Mouse (Mus musculus): ENCODE data around the gene Samsn1. TPM values are rescaled to one million over a fixed set of nuclear protein-coding genes. Genes with fewer than 3 reads are reported as not detected.

Samsn1 gene
- polyA plus RNA-seq, 1 experiment from 2014 or later, result 0.96 TPM

- H3K36me3 ChIP-seq, result no peaks in the 10 kb centered on the region
- H3K4me1 ChIP-seq, result no peaks in the 10 kb centered on the region
- 92% methylated on average over 1 of the region's 1 CpGs for WGBS
- DNase-seq (ENCODE audit: low spot score), result no peak
- no peaks in the 10 kb centered on the region for H3K27me3 ChIP-seq (ENCODE audit: low read depth, poor library complexity, severe bottlenecking)
- no peak overlapping the region for H3K4me3 ChIP-seq
- no peak overlapping the region for H3K27ac ChIP-seq
- H3K9me3 ChIP-seq (replicated peaks), result no peaks in the 10 kb centered on the region
Measured at GRCm38 (mm10) chr16:75893470-75893869, 128.6 kb downstream of the Samsn1 start.

- Histone ChIP-seq H3K27ac (no peak overlapping the region), H3K27me3 (ENCODE audit: low read depth, poor library complexity, severe bottlenecking) (no peaks in the 10 kb centered on the region), H3K36me3 (no peaks in the 10 kb centered on the region), H3K9me3 (replicated peaks) (no peaks in the 10 kb centered on the region), H3K4me3 (no peak overlapping the region), H3K4me1 (no peaks in the 10 kb centered on the region)
- WGBS, result 75% methylated on average over 6 of the region's 6 CpGs
- DNase-seq (ENCODE audit: low spot score), result no peak
Measured at GRCm38 (mm10) chr16:75889081-75889646, 132.9 kb downstream of the Samsn1 start.

- no peaks in the 10 kb centered on the region for H3K9me3 ChIP-seq (replicated peaks)
- H3K4me3 ChIP-seq, result no peak overlapping the region
- 86% methylated on average over 6 of the region's 6 CpGs for WGBS
- no peak for DNase-seq (ENCODE audit: low spot score)
- no peaks in the 10 kb centered on the region for H3K27me3 ChIP-seq (ENCODE audit: low read depth, poor library complexity, severe bottlenecking)
- no peaks in the 10 kb centered on the region for H3K36me3 ChIP-seq
- no peak overlapping the region for H3K27ac ChIP-seq
- H3K4me1 ChIP-seq, result no peaks in the 10 kb centered on the region
Measured at GRCm38 (mm10) chr16:75887203-75887602, 134.9 kb downstream of the Samsn1 start.

- Histone ChIP-seq H3K36me3 (no peaks in the 10 kb centered on the region), H3K4me1 (peaks cover 2% of the 10 kb centered on the region; the same call in 1 of the 2 replicates), H3K4me3 (no peak overlapping the region), H3K27me3 (ENCODE audit: low read depth, poor library complexity, severe bottlenecking) (no peaks in the 10 kb centered on the region), H3K9me3 (replicated peaks) (no peaks in the 10 kb centered on the region), H3K27ac (no peak overlapping the region)
- WGBS, result 87% methylated on average over 2 of the region's 2 CpGs
- no peak for DNase-seq (ENCODE audit: low spot score)
Measured at GRCm38 (mm10) chr16:75878885-75879284, 143.2 kb downstream of the Samsn1 start.

- no peak for DNase-seq (ENCODE audit: low spot score)
- Histone ChIP-seq H3K27ac (no peak overlapping the region), H3K4me1 (peaks cover 2% of the 10 kb centered on the region; the same call in 1 of the 2 replicates), H3K36me3 (no peaks in the 10 kb centered on the region), H3K27me3 (ENCODE audit: low read depth, poor library complexity, severe bottlenecking) (no peaks in the 10 kb centered on the region), H3K4me3 (no peak overlapping the region), H3K9me3 (replicated peaks) (no peaks in the 10 kb centered on the region)
- 65% methylated on average over 3 of the region's 3 CpGs for WGBS
Measured at GRCm38 (mm10) chr16:75877170-75877569, 144.9 kb downstream of the Samsn1 start.

GRCm38 (mm10) chr16:75875896-75876295 is 146.2 kb downstream of the Samsn1 start:
- Histone ChIP-seq H3K27ac (no peak overlapping the region), H3K9me3 (replicated peaks) (no peaks in the 10 kb centered on the region)
- 82% methylated on average over 4 of the region's 4 CpGs for WGBS

GRCm38 (mm10) chr16:75874508-75874907 is 147.6 kb downstream of the Samsn1 start:
- H3K36me3 ChIP-seq, result no peaks in the 10 kb centered on the region
- H3K4me3 ChIP-seq, result no peak overlapping the region
- H3K9me3 ChIP-seq (replicated peaks), result no peaks in the 10 kb centered on the region
- 88% methylated on average over 2 of the region's 2 CpGs for WGBS
- DNase-seq (ENCODE audit: low spot score), result no peak
- no peak overlapping the region for H3K27ac ChIP-seq
- no peaks in the 10 kb centered on the region for H3K27me3 ChIP-seq (ENCODE audit: low read depth, poor library complexity, severe bottlenecking)
- H3K4me1 ChIP-seq, result peaks cover 2% of the 10 kb centered on the region; the same call in 1 of the 2 replicates

More at GRCm38 (mm10) chr16:75875896-75876295, 146.2 kb downstream of the Samsn1 start:
- H3K4me1 ChIP-seq, result peaks cover 2% of the 10 kb centered on the region; the same call in 1 of the 2 replicates
- no peak for DNase-seq (ENCODE audit: low spot score)
- no peak overlapping the region for H3K4me3 ChIP-seq
- no peaks in the 10 kb centered on the region for H3K36me3 ChIP-seq
- no peaks in the 10 kb centered on the region for H3K27me3 ChIP-seq (ENCODE audit: low read depth, poor library complexity, severe bottlenecking)

- WGBS, result 90% methylated on average over 8 of the region's 8 CpGs
- H3K4me3 ChIP-seq, result no peak overlapping the region
- H3K9me3 ChIP-seq (replicated peaks), result no peaks in the 10 kb centered on the region
- H3K36me3 ChIP-seq, result no peaks in the 10 kb centered on the region
- no peak overlapping the region for H3K27ac ChIP-seq
- H3K27me3 ChIP-seq (ENCODE audit: low read depth, poor library complexity, severe bottlenecking), result no peaks in the 10 kb centered on the region
- no peak for DNase-seq (ENCODE audit: low spot score)
- H3K4me1 ChIP-seq, result peaks cover 2% of the 10 kb centered on the region; the same call in 1 of the 2 replicates
Measured at GRCm38 (mm10) chr16:75872241-75872640, 149.8 kb downstream of the Samsn1 start.

- no peaks in the 10 kb centered on the region for H3K36me3 ChIP-seq
- 92% methylated on average over 6 of the region's 6 CpGs for WGBS
- no peak for DNase-seq (ENCODE audit: low spot score)
- H3K4me3 ChIP-seq, result no peak overlapping the region
- no peaks in the 10 kb centered on the region for H3K9me3 ChIP-seq (replicated peaks)
- H3K27me3 ChIP-seq (ENCODE audit: low read depth, poor library complexity, severe bottlenecking), result no peaks in the 10 kb centered on the region
- H3K27ac ChIP-seq, result no peak overlapping the region
- no peaks in the 10 kb centered on the region for H3K4me1 ChIP-seq
Measured at GRCm38 (mm10) chr16:75867400-75867799, 154.7 kb downstream of the Samsn1 start.

- DNase-seq (ENCODE audit: low spot score), result no peak
- Histone ChIP-seq H3K4me3 (no peak overlapping the region), H3K9me3 (replicated peaks) (no peaks in the 10 kb centered on the region), H3K27ac (no peak overlapping the region), H3K36me3 (no peaks in the 10 kb centered on the region), H3K4me1 (0 out of 2 replicates have a peak, but pooled peaks cover 3% of the 10 kb centered on the region), H3K27me3 (ENCODE audit: low read depth, poor library complexity, severe bottlenecking) (no peaks in the 10 kb centered on the region)
- 86% methylated on average over 6 of the region's 6 CpGs for WGBS
Measured at GRCm38 (mm10) chr16:75865505-75865904, 156.6 kb downstream of the Samsn1 start.

GRCm38 (mm10) chr16:75864673-75865072 is 157.4 kb downstream of the Samsn1 start:
- no peaks in the 10 kb centered on the region for H3K9me3 ChIP-seq (replicated peaks)
- 0 out of 2 replicates have a peak, but pooled peaks cover 3% of the 10 kb centered on the region for H3K4me1 ChIP-seq
- 80% methylated on average over 2 of the region's 2 CpGs for WGBS
- no peaks in the 10 kb centered on the region for H3K27me3 ChIP-seq (ENCODE audit: low read depth, poor library complexity, severe bottlenecking)
- no peak overlapping the region for H3K27ac ChIP-seq
- H3K4me3 ChIP-seq, result no peak overlapping the region
- H3K36me3 ChIP-seq, result no peaks in the 10 kb centered on the region
- DNase-seq (ENCODE audit: low spot score), result no peak

GRCm38 (mm10) chr16:75856343-75856742 is 165.7 kb downstream of the Samsn1 start:
- WGBS, result 84% methylated on average over 2 of the region's 2 CpGs

GRCm38 (mm10) chr16:75855402-75855801 is 166.7 kb downstream of the Samsn1 start:
- H3K27me3 ChIP-seq (ENCODE audit: low read depth, poor library complexity, severe bottlenecking), result no peaks in the 10 kb centered on the region
- H3K27ac ChIP-seq, result no peak overlapping the region
- H3K4me1 ChIP-seq, result no peaks in the 10 kb centered on the region
- no peak for DNase-seq (ENCODE audit: low spot score)
- no peaks in the 10 kb centered on the region for H3K9me3 ChIP-seq (replicated peaks)
- no peaks in the 10 kb centered on the region for H3K36me3 ChIP-seq
- H3K4me3 ChIP-seq, result no peak overlapping the region
- WGBS, result 93% methylated on average over 7 of the region's 7 CpGs

More at GRCm38 (mm10) chr16:75856343-75856742, 165.7 kb downstream of the Samsn1 start:
- Histone ChIP-seq H3K4me1 (no peaks in the 10 kb centered on the region), H3K9me3 (replicated peaks) (no peaks in the 10 kb centered on the region), H3K27me3 (ENCODE audit: low read depth, poor library complexity, severe bottlenecking) (no peaks in the 10 kb centered on the region), H3K27ac (no peak overlapping the region), H3K4me3 (no peak overlapping the region), H3K36me3 (no peaks in the 10 kb centered on the region)
- DNase-seq (ENCODE audit: low spot score), result no peak

Data from limb, embryonic 10.5 days (tissue).